In genomic region chr13:107246956-107247751, GRCm38 (mm10) we compare ENCODE assay signal across 7 mouse cellular contexts.
DNase-seq lines count a peak whose midpoint lies in the region; ATAC-seq and TF ChIP-seq lines count a peak whose summit lies in the region.

No protein-coding gene starts in this region.

- no peak for TF ChIP-seq EP300 in lung, postnatal 0 days (IDR thresholded peaks at IDR 0.05)

- H3K4me3 ChIP-seq in kidney, embryonic 16.5 days (ENCODE audit: low read length) = no peak overlapping the region; the same call in 1 of the 2 replicates
- H3K4me3 ChIP-seq in embryonic facial prominence, embryonic 12.5 days = 0 out of 2 replicates have a peak overlapping the region, but pooled peaks have one; percentile 10
- H3K4me3 ChIP-seq in hindbrain, embryonic 12.5 days = peak overlapping the region; percentile 12
- no peak overlapping the region for H3K4me3 ChIP-seq in lung, postnatal 0 days (ENCODE audit: low read depth, low read length)

- WGBS in kidney, embryonic 16.5 days = 29% methylated on average over 17 of the region's 17 CpGs
- 27% methylated on average over 17 of the region's 17 CpGs for WGBS in embryonic facial prominence, embryonic 12.5 days
- 18% methylated on average over 17 of the region's 17 CpGs for WGBS in hindbrain, embryonic 12.5 days
- WGBS in lung, postnatal 0 days = 32% methylated on average over 17 of the region's 17 CpGs

- peaks cover 6% of the 10 kb centered on the region; the same call in 1 of the 2 replicates for H3K27me3 ChIP-seq in kidney, embryonic 16.5 days (ENCODE audit: insufficient read depth, low read length)
- H3K27me3 ChIP-seq in embryonic facial prominence, embryonic 12.5 days = no peaks in the 10 kb centered on the region
- no peaks in the 10 kb centered on the region; the same call in 1 of the 2 replicates for H3K27me3 ChIP-seq in hindbrain, embryonic 12.5 days
- no peaks in the 10 kb centered on the region for H3K27me3 ChIP-seq in lung, postnatal 0 days (replicated peaks; ENCODE audit: insufficient read depth, low read length)

- H3K4me2 ChIP-seq in kidney, embryonic 16.5 days (replicated peaks; ENCODE audit: low read depth, low read length) = peak overlapping the region; percentile 33
- peak overlapping the region; percentile 33 for H3K4me2 ChIP-seq in embryonic facial prominence, embryonic 12.5 days (replicated peaks)
- peak overlapping the region; percentile 42 for H3K4me2 ChIP-seq in hindbrain, embryonic 12.5 days (replicated peaks)
- H3K4me2 ChIP-seq in lung, postnatal 0 days (replicated peaks; ENCODE audit: low read depth, low read length) = no peak overlapping the region

- 0 out of 2 replicates have a peak, but pooled peaks cover 3% of the 10 kb centered on the region for H3K4me1 ChIP-seq in kidney, embryonic 16.5 days (ENCODE audit: insufficient read depth, low read length)
- peaks cover 7% of the 10 kb centered on the region; the same call in 1 of the 2 replicates for H3K4me1 ChIP-seq in embryonic facial prominence, embryonic 12.5 days
- H3K4me1 ChIP-seq in hindbrain, embryonic 12.5 days = peaks cover 12% of the 10 kb centered on the region; the same call in 1 of the 2 replicates
- no peaks in the 10 kb centered on the region for H3K4me1 ChIP-seq in lung, postnatal 0 days (ENCODE audit: insufficient read depth, low read depth, low read length)

- no peak for DNase-seq in kidney, adult 9 months
- peak; percentile 15 for DNase-seq in neural tube, embryonic 10.5 days (ENCODE audit: extremely low spot score, low spot score)
- no peak for DNase-seq in liver
- DNase-seq in lung, postnatal 0 days (ENCODE audit: low spot score) = no peak

- no peak for ATAC-seq in kidney, embryonic 16.5 days (ENCODE audit: low FRiP score, low TSS enrichment)
- ATAC-seq in embryonic facial prominence, embryonic 12.5 days (ENCODE audit: insufficient number of reproducible peaks, insufficient read depth, low FRiP score, low TSS enrichment) = no peak
- peak; percentile 67 for ATAC-seq in hindbrain, embryonic 12.5 days (ENCODE audit: low FRiP score)
- ATAC-seq in lung, postnatal 0 days = no peak

- no peak for TF ChIP-seq CTCF in lung, postnatal 0 days (IDR thresholded peaks at IDR 0.05)

- H3K27ac ChIP-seq in kidney, embryonic 16.5 days (ENCODE audit: low read length) = no peak overlapping the region
- no peak overlapping the region for H3K27ac ChIP-seq in embryonic facial prominence, embryonic 12.5 days
- no peak overlapping the region for H3K27ac ChIP-seq in hindbrain, embryonic 12.5 days
- H3K27ac ChIP-seq in lung, postnatal 0 days (ENCODE audit: low read length) = no peak overlapping the region

- no peaks in the 10 kb centered on the region for H3K36me3 ChIP-seq in kidney, embryonic 16.5 days (ENCODE audit: insufficient read depth, low read length)
- H3K36me3 ChIP-seq in embryonic facial prominence, embryonic 12.5 days = no peaks in the 10 kb centered on the region
- no peaks in the 10 kb centered on the region for H3K36me3 ChIP-seq in hindbrain, embryonic 12.5 days
- H3K36me3 ChIP-seq in lung, postnatal 0 days (ENCODE audit: insufficient read depth, low read length) = no peaks in the 10 kb centered on the region

- no peak overlapping the region for H3K9ac ChIP-seq in kidney, embryonic 16.5 days (replicated peaks; ENCODE audit: low read length)
- no peak overlapping the region for H3K9ac ChIP-seq in embryonic facial prominence, embryonic 12.5 days
- no peak overlapping the region for H3K9ac ChIP-seq in hindbrain, embryonic 12.5 days
- no peak overlapping the region for H3K9ac ChIP-seq in lung, postnatal 0 days (replicated peaks; ENCODE audit: low read depth)

- no peaks in the 10 kb centered on the region for H3K9me3 ChIP-seq in kidney, embryonic 16.5 days (ENCODE audit: low read length)
- no peaks in the 10 kb centered on the region for H3K9me3 ChIP-seq in embryonic facial prominence, embryonic 12.5 days
- no peaks in the 10 kb centered on the region for H3K9me3 ChIP-seq in hindbrain, embryonic 12.5 days (replicated peaks)
- no peaks in the 10 kb centered on the region for H3K9me3 ChIP-seq in lung, postnatal 0 days (ENCODE audit: low read length)

Comparison
In these comparisons a context has a peak if more than half of its experiments do, and no peak if none do; other contexts are left out.
1. H3K4me3 ChIP-seq: peak in embryonic facial prominence, embryonic 12.5 days (single experiment) and hindbrain, embryonic 12.5 days (single experiment); none in kidney, embryonic 16.5 days (single experiment) and lung, postnatal 0 days (single experiment).